Mouse (Mus musculus) heart, embryonic 16.5 days (tissue): ENCODE data around the gene Kcnip1. TPM values are rescaled to one million over a fixed set of nuclear protein-coding genes. Genes with fewer than 3 reads are reported as not detected.

ENCODE experiments used
- ATAC-seq: fragments of 200-750 bp; cut with Nextera tagmentation; replicated peaks from 2 replicates; pipeline ENCODE4 v1.8.0; 2017; ENCODE audit warnings: moderate number of reproducible peaks; ENCODE audit not compliant: insufficient read depth, low FRiP score; ENCODE audit errors: extremely low read depth
- H3K27ac ChIP-seq: fragments of 300-500 bp; sonication (generic); 2 replicates; pipeline ENCODE4 v1.5.1; 2014; ENCODE audit warnings: mild to moderate bottlenecking, low read length, control low read depth, moderate library complexity
- H3K27me3 ChIP-seq: fragments of 300-500 bp; sonication (generic); 2 replicates; pipeline ENCODE4 v1.6.1; 2014; ENCODE audit warnings: low read length, mixed read lengths; ENCODE audit not compliant: control insufficient read depth, insufficient read depth
- H3K36me3 ChIP-seq: fragments of 300-500 bp; sonication (generic); 2 replicates; pipeline ENCODE4 v1.6.1; 2014; ENCODE audit not compliant: control insufficient read depth, insufficient read depth
- H3K4me1 ChIP-seq: fragments of 300-500 bp; sonication (generic); 2 replicates; pipeline ENCODE4 v1.6.1; 2014; ENCODE audit warnings: low read length, mixed read lengths; ENCODE audit not compliant: control insufficient read depth, insufficient read depth
- H3K4me2 ChIP-seq: fragments of 300-500 bp; sonication (generic); 2 replicates; pipeline ENCODE4 v1.6.1; 2014; ENCODE audit warnings: low read depth, mild to moderate bottlenecking, control low read depth, low read length
- H3K4me3 ChIP-seq: fragments of 300-500 bp; sonication (generic); 2 replicates; pipeline ENCODE4 v1.5.1; 2014; ENCODE audit warnings: mild to moderate bottlenecking, control low read depth, low read length
- H3K9ac ChIP-seq: fragments of 300-500 bp; sonication (generic); 2 replicates; pipeline ENCODE4 v1.6.1; 2014; ENCODE audit warnings: low read length, control low read depth
- H3K9me3 ChIP-seq: fragments of 300-500 bp; sonication (generic); replicated peaks from 2 replicates; pipeline ENCODE4 v1.6.1; 2016; ENCODE audit warnings: low read length; ENCODE audit not compliant: control insufficient read depth
- WGBS: fragments of 180-500 bp; shearing (Covaris S2); extraction: QIAGEN DNeasy Blood & Tissue Kit; methylation state at CpG from one replicate; pipeline ENCODE4 v1.1.7; 2014; 5-methylcytosine and 5-hydroxymethylcytosine counted together
- polyA plus RNA-seq: library from polyadenylated mRNA; unstranded; fragments of >200 nt; fragmentation: Nextera tagmentation; extraction: Ambion mirVana; gene quantifications from 2 replicates; pipeline ENCODE4 v1.2.1, GENCODE M21; 2015

Kcnip1 gene
- polyA plus RNA-seq, 1 experiment from 2014 or later = 0.20 TPM

GRCm38 (mm10) chr11:33603174-33603573 is 389.8 kb downstream of the Kcnip1 start:
- Histone ChIP-seq H3K27me3 (no peaks in the 10 kb centered on the region), H3K36me3 (no peaks in the 10 kb centered on the region), H3K4me1 (no peaks in the 10 kb centered on the region), H3K9me3 (no peaks in the 10 kb centered on the region), H3K4me2 (no peak overlapping the region), H3K9ac (no peak overlapping the region), H3K27ac (no peak overlapping the region), H3K4me3 (no peak overlapping the region)
- WGBS = 53% methylated on average over 2 of the region's 2 CpGs
- ATAC-seq = no peak

DNA sequence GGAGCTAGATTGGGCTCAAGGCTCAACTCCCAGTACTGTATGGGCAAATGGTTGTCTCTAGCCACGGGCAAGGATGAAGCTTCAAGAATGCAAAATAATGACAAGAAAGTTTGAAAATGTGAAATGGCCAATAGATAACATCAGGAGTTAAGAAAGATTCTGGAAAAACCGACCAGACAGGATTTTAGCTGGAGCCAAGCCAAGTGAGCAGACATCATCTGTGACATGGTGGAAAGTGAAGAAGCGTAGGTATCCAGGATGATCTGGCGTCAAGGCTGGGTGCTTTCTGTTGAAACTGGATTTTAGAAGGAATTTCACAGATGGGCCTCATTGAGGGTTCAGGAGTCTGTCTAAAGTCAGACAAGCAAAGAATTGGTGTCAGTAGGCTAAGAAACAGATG is 394.0 kb downstream of the Kcnip1 start, which contains the start of gene D130052B06Rik:
D130052B06Rik (plus strand) TSS at position 317 of the 400 bp plus-strand sequence.
- no peaks in the 10 kb centered on the region for H3K9me3 ChIP-seq
- no peak within 1 kb of the TSS for H3K9ac ChIP-seq
- H3K27me3 ChIP-seq = no peaks in the 10 kb centered on the region
- 67% methylated on average over 4 of the region's 4 CpGs for WGBS
- no peak for ATAC-seq
- no peak within 1 kb of the TSS for H3K4me2 ChIP-seq
- no peak within 1 kb of the TSS for H3K27ac ChIP-seq
- H3K4me3 ChIP-seq = no peak within 1 kb of the TSS
- H3K4me1 ChIP-seq = no peaks in the 10 kb centered on the region
- H3K36me3 ChIP-seq = no peaks in the 10 kb centered on the region

DNA sequence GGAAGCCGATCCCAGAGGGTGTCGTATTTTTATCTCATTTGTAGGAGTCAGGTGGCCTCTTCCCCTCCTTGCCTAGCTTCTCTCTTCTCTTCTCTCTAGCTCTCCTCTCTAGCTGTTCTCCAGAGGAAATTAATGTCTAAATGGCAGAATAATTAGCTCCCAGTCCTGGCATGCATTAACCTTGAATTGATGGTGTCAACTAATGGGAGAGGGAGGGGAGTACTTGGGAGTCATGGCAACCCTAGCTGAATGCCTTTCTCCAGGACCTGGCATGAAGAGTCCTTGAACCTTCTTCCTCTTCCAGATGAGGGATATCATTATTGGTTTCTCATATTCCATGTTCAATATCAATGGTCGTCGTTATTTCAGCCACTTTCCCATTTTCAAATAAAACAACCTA is 396.3 kb downstream of the Kcnip1 start:
- Histone ChIP-seq H3K4me1 (no peaks in the 10 kb centered on the region), H3K9ac (no peak overlapping the region), H3K27me3 (no peaks in the 10 kb centered on the region), H3K4me3 (no peak overlapping the region), H3K27ac (no peak overlapping the region), H3K36me3 (no peaks in the 10 kb centered on the region), H3K4me2 (no peak overlapping the region), H3K9me3 (no peaks in the 10 kb centered on the region)
- no peak for ATAC-seq
- 70% methylated on average over 4 of the region's 4 CpGs for WGBS

GRCm38 (mm10) chr11:33592826-33593225 is 400.1 kb downstream of the Kcnip1 start:
- Histone ChIP-seq H3K27me3 (no peaks in the 10 kb centered on the region), H3K4me2 (no peak overlapping the region)

DNA sequence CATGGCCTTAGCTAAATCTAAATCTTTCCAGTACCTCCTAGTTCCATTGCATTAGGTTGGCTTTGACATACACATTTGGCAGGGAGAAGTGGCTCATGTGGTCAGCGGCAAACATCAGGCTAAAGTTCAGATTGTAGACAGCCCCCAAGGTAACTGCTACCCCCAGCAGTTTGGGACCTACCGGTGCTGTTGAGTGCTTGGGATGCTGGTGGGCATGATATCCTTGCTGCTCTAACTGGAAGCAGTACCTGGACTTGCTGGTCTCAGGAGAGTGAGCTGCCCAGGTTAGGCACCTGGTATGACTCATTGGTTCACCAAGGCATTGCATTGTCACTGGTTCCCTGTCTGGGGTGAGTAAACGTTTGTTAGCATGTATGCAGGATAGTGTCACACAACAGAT is 402.2 kb downstream of the Kcnip1 start:
- H3K27ac ChIP-seq = no peak overlapping the region
- no peak overlapping the region for H3K9ac ChIP-seq
- WGBS = 84% methylated on average over 3 of the region's 3 CpGs
- no peak overlapping the region for H3K4me2 ChIP-seq
- H3K4me1 ChIP-seq = no peaks in the 10 kb centered on the region
- no peak for ATAC-seq
- no peaks in the 10 kb centered on the region for H3K9me3 ChIP-seq
- no peak overlapping the region for H3K4me3 ChIP-seq
- H3K36me3 ChIP-seq = no peaks in the 10 kb centered on the region
- no peaks in the 10 kb centered on the region for H3K27me3 ChIP-seq

More at GRCm38 (mm10) chr11:33592826-33593225, 400.1 kb downstream of the Kcnip1 start:
- H3K36me3 ChIP-seq = no peaks in the 10 kb centered on the region
- H3K4me3 ChIP-seq = no peak overlapping the region
- no peak for ATAC-seq
- 68% methylated on average over 4 of the region's 4 CpGs for WGBS
- H3K9ac ChIP-seq = no peak overlapping the region
- H3K27ac ChIP-seq = no peak overlapping the region
- H3K9me3 ChIP-seq = no peaks in the 10 kb centered on the region
- no peaks in the 10 kb centered on the region for H3K4me1 ChIP-seq

GRCm38 (mm10) chr11:33586614-33587013 is 406.3 kb downstream of the Kcnip1 start:
- H3K27me3 ChIP-seq = no peaks in the 10 kb centered on the region; the same call in 1 of the 2 replicates
- H3K4me1 ChIP-seq = no peaks in the 10 kb centered on the region
- no peak overlapping the region for H3K4me3 ChIP-seq
- no peak for ATAC-seq
- no peak overlapping the region for H3K27ac ChIP-seq
- no peak overlapping the region for H3K9ac ChIP-seq
- 73% methylated on average over 6 of the region's 6 CpGs for WGBS
- no peaks in the 10 kb centered on the region for H3K9me3 ChIP-seq
- H3K36me3 ChIP-seq = no peaks in the 10 kb centered on the region
- no peak overlapping the region for H3K4me2 ChIP-seq

GRCm38 (mm10) chr11:33579621-33580020 is 413.3 kb downstream of the Kcnip1 start:
- no peaks in the 10 kb centered on the region for H3K36me3 ChIP-seq
- H3K4me2 ChIP-seq = no peak overlapping the region
- no peak for ATAC-seq
- H3K9ac ChIP-seq = no peak overlapping the region
- no peak overlapping the region for H3K27ac ChIP-seq
- WGBS = 40% methylated on average over 3 of the region's 3 CpGs
- no peaks in the 10 kb centered on the region for H3K4me1 ChIP-seq
- no peak overlapping the region for H3K4me3 ChIP-seq
- no peaks in the 10 kb centered on the region for H3K27me3 ChIP-seq
- H3K9me3 ChIP-seq = no peaks in the 10 kb centered on the region

Other genes starting within 250 kb of the Kcnip1 start
- 0.83 and 1.0 TPM in 2 replicates for gene Kcnmb1, start 30.1 kb downstream of the Kcnip1 start, polyA plus RNA-seq
- 4.9 and 11.3 TPM in 2 replicates for gene Lcp2, start 53.8 kb upstream of the Kcnip1 start, polyA plus RNA-seq
- gene 4930469K13Rik, start 105.4 kb upstream of the Kcnip1 start, polyA plus RNA-seq = not detected in 2 replicates
- 0.05 and 0.06 TPM in 2 replicates for gene Foxi1, start 214.9 kb upstream of the Kcnip1 start, polyA plus RNA-seq